Mouse (Mus musculus) forebrain, embryonic 14.5 days (tissue): ENCODE measurements around the gene Prss50. TPM values are rescaled to one million over a fixed set of nuclear protein-coding genes. Genes with fewer than 3 reads are reported as not detected.
"Not testable (repeated sequence)": the region's sequence is repeated elsewhere in the genome, so short reads cannot be mapped to it uniquely, and the experiment has no call there.

Source experiments
- ATAC-seq: fragments of 200-750 bp; cut with Nextera tagmentation; 2 replicates; pipeline ENCODE4 v1.8.0; 2017; ENCODE audit warnings: mild to moderate bottlenecking, moderate library complexity
- DNase-seq: peaks from one replicate; pipeline ENCODE4 v3.0.0-alpha.2; 2015; ENCODE audit warnings: low spot score
- H3K27ac ChIP-seq: fragments of 300-500 bp; sonication (generic); 2 replicates; pipeline ENCODE4 v1.5.1; 2014; ENCODE audit warnings: low read depth, mild to moderate bottlenecking, control low read depth, low read length, moderate library complexity
- H3K27me3 ChIP-seq: fragments of 300-500 bp; sonication (generic); replicated peaks from 2 replicates; pipeline ENCODE4 v1.6.1; 2014; ENCODE audit warnings: low read length, control low read depth, mixed read lengths; ENCODE audit not compliant: control insufficient read depth, insufficient read depth
- H3K36me3 ChIP-seq: fragments of 300-500 bp; sonication (generic); 2 replicates; pipeline ENCODE4 v1.6.1; 2014; ENCODE audit warnings: low read length, control low read depth; ENCODE audit not compliant: control insufficient read depth, insufficient read depth
- H3K4me1 ChIP-seq: fragments of 300-500 bp; sonication (generic); 2 replicates; pipeline ENCODE4 v1.6.1; 2014; ENCODE audit warnings: antibody characterized with exemption, low read length, control low read depth; ENCODE audit not compliant: control insufficient read depth, insufficient read depth
- H3K4me2 ChIP-seq: fragments of 300-500 bp; sonication (generic); 2 replicates; pipeline ENCODE4 v1.6.1; 2014; ENCODE audit warnings: mild to moderate bottlenecking, control low read depth, low read length
- H3K4me3 ChIP-seq: fragments of 300-500 bp; sonication (generic); 2 replicates; pipeline ENCODE4 v1.5.1; 2014; ENCODE audit warnings: low read depth, low read length, control low read depth
- H3K9ac ChIP-seq: fragments of 300-500 bp; sonication (generic); 2 replicates; pipeline ENCODE4 v1.6.1; 2014; ENCODE audit warnings: mild to moderate bottlenecking, low read length, control low read depth, moderate library complexity
- H3K9me3 ChIP-seq: fragments of 300-500 bp; sonication (generic); replicated peaks from 2 replicates; pipeline ENCODE4 v1.6.1; 2016; ENCODE audit warnings: low read length, control low read depth, mixed read lengths; ENCODE audit not compliant: control insufficient read depth
- WGBS: fragments of 180-500 bp; shearing (Covaris S2); extraction: QIAGEN DNeasy Blood & Tissue Kit; methylation state at CpG from one replicate; pipeline ENCODE4 v1.1.7; 2014; 5-methylcytosine and 5-hydroxymethylcytosine counted together
- polyA plus RNA-seq: library from polyadenylated mRNA; unstranded; fragments of >200 nt; fragmentation: Nextera tagmentation; extraction: Ambion mirVana; gene quantifications from 2 replicates; pipeline ENCODE4 v1.2.1, GENCODE M21; 2014

Prss50 gene
- not detected in 2 replicates for polyA plus RNA-seq

DNA sequence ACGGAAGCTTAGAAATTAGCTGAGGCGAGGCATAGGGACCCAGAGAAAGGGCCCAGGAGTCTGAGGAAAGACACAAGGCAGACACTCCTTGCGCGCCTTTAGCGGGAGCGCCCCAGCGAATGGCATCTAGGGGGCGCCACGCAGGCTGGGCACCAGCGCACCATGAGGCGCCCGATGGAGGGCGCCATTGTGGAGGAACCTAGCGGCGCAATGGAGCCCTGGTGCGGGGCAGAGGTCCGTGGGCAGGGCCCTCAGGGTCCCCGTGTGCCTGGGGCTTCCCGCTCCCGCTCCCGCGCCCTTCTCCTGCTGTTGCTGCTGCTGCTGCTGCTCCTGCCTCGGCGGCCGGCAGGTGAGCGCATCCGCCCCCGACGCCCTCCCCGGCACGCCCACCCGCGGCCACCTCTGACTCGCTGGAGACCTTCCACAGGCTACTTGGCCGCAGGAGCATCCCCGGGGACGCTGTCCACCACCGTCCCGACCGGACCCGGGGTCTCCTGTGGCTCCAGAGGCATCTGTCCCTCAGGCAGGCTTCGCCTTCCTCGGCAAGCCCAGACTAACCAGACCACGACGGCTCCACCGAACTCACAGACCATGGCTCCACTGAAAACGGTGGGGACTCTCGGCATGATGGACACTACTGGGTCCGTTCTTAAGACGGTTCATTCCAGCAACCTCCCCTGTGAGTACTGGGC lies at the start of gene Prss50:
Gene Prss50, plus strand, starts transcription at position 187 of the 692 bp plus-strand sequence.
- peak within 1 kb of the TSS; percentile 15; the same call in 1 of the 2 replicates for H3K4me3 ChIP-seq
- 0 out of 2 replicates have a peak, but pooled peaks cover 3% of the 10 kb centered on the region for H3K4me1 ChIP-seq
- no peak within 1 kb of the TSS for H3K27ac ChIP-seq
- no peaks in the 10 kb centered on the region for H3K36me3 ChIP-seq
- ATAC-seq (no peak), DNase-seq (peak; percentile 23)
- 0 out of 2 replicates have a peak within 1 kb of the TSS, but pooled peaks have one; percentile 21 for H3K9ac ChIP-seq
- 9% methylated on average over 41 of the region's 50 CpGs for WGBS
- H3K4me2 ChIP-seq = peak within 1 kb of the TSS; percentile 44
- H3K27me3 ChIP-seq = 0 out of 2 replicates have a peak, but pooled peaks cover 8% of the 10 kb centered on the region
- H3K9me3 ChIP-seq = no peaks in the 10 kb centered on the region

DNA sequence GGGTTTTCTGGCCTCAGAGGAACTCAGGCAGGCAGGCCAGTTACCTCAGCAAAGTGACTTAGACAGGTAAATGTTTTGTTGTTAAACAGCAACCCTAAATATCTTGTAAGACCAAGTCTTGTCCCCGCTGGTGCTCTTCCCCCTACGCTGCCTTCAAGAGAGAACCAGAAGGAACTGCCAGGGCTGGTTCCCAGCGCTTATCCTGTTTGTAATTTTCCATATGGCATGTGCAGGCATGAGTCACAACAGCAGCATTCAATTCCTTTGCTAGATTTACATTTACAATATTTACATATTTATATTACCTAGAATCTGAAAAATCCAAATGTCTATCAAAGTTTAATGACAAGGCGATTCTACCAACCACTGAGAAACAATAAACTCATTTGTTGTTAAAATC lies 47.7 kb upstream of the Prss50 start:
- H3K4me2 ChIP-seq = no peak overlapping the region
- no peaks in the 10 kb centered on the region for H3K4me1 ChIP-seq
- no peaks in the 10 kb centered on the region for H3K36me3 ChIP-seq
- DNase-seq (no peak), ATAC-seq (no peak)
- no peak overlapping the region for H3K27ac ChIP-seq
- WGBS = 85% methylated on average over 4 of the region's 4 CpGs
- H3K9me3 ChIP-seq = no peaks in the 10 kb centered on the region
- no peak overlapping the region for H3K4me3 ChIP-seq
- H3K9ac ChIP-seq = no peak overlapping the region
- H3K27me3 ChIP-seq = no peaks in the 10 kb centered on the region

DNA sequence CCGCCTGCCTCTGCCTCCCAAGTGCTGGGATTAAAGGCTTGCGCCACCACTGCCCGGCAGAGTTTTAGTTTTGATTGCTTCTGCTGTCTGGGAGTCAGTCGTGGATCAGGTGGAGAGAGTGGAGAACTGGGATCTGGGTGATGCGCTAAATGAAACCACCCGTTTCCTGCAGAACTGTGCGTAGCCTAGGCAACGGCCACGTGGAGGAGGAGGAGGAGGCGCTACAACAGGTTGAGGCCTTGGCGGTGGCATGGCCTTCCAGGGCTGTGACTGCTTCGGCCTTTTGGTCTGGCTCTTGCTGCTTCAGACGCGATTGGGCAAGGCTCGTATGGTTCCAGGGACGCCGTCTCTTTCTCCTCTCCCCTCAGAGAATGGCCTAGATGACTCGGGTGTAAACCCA lies 44.0 kb upstream of the Prss50 start, which contains the start of gene Prss44:
Gene Prss44, plus strand, starts transcription at position 206 of the 400 bp plus-strand sequence.
- DNase-seq (no peak), ATAC-seq (no peak)
- H3K4me2 ChIP-seq = no peak within 1 kb of the TSS
- no peaks in the 10 kb centered on the region for H3K9me3 ChIP-seq
- no peak within 1 kb of the TSS for H3K9ac ChIP-seq
- no peak within 1 kb of the TSS for H3K4me3 ChIP-seq
- no peaks in the 10 kb centered on the region for H3K4me1 ChIP-seq
- H3K27ac ChIP-seq = no peak within 1 kb of the TSS
- no peaks in the 10 kb centered on the region for H3K27me3 ChIP-seq
- no peaks in the 10 kb centered on the region for H3K36me3 ChIP-seq
- WGBS = 72% methylated on average over 18 of the region's 18 CpGs

DNA sequence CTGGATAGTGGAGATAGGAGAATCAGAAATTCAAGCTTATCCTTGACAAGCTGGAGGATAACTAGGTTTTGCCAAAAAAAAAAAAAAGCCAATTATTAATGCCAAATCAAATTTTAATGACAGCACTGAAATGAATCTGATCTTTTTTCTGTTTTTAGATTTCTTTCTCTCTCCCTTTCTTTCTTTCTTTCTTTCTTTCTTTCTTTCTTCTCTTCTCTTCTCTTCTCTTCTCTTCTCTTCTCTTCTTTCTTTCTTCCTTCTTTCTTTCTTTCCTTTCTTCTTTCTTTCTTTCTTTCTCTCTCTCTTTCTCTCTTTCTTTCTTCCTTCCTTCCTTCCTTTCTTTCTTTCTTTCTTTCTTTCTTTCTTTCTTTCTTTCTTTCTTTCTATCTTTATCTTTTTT lies 37.2 kb upstream of the Prss50 start:
- not testable (repeated sequence) for H3K36me3 ChIP-seq, DNase-seq

DNA sequence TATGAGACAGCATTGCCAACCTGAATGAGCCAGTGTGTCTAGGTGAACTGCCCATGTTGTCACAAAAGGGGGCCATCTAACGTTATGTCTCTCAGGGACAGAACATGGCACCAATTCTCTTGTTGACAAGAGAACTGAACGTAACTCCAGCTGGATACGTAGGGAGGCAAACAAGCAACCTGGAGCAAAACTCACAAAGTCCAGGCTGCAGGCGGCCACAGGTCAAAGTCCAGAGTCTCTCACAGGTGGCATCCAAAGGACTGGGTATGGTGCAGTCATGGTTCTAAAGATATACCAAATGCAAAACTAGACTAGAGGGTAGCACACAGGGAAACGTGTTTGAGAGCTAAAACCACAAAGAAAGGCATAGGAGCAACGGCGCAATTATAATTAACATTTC lies 36.3 kb upstream of the Prss50 start:
- H3K36me3 ChIP-seq = no peaks in the 10 kb centered on the region
- no peak overlapping the region for H3K27ac ChIP-seq
- ATAC-seq (no peak), DNase-seq (no peak)
- WGBS = 85% methylated on average over 7 of the region's 7 CpGs
- no peak overlapping the region for H3K4me3 ChIP-seq
- H3K4me1 ChIP-seq = no peaks in the 10 kb centered on the region
- H3K4me2 ChIP-seq = no peak overlapping the region
- no peaks in the 10 kb centered on the region for H3K9me3 ChIP-seq
- no peak overlapping the region for H3K9ac ChIP-seq
- no peaks in the 10 kb centered on the region for H3K27me3 ChIP-seq

More for the DNA sequence above, 37.2 kb upstream of the Prss50 start:
- not testable (repeated sequence) for H3K27me3 ChIP-seq, H3K9me3 ChIP-seq, H3K27ac ChIP-seq, H3K4me3 ChIP-seq, ATAC-seq, H3K4me1 ChIP-seq, H3K4me2 ChIP-seq, H3K9ac ChIP-seq

DNA sequence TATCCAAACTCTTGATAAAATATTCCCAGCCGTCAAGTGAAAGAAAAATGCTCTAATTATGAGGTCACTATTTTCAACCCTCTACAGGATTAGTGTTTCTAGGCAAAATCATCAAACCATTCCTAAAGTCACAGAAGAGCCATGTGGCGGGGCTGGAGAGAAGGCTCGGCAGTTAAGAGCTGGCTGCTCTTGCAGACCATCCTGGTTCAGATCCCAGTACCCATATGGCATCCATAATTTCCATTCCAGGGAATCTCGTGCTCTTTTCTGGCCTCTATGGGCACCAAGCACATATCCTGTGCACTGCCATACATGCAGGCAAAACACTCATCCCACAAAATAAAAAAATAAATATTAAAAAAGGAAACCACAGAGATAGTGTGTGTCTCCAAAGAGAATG lies 32.3 kb upstream of the Prss50 start:
- DNase-seq (no peak), ATAC-seq (no peak)
- Histone ChIP-seq H3K4me1 (no peaks in the 10 kb centered on the region), H3K4me3 (no peak overlapping the region), H3K9ac (no peak overlapping the region), H3K4me2 (no peak overlapping the region), H3K27ac (no peak overlapping the region), H3K27me3 (no peaks in the 10 kb centered on the region), H3K9me3 (no peaks in the 10 kb centered on the region), H3K36me3 (no peaks in the 10 kb centered on the region)
- WGBS = 78% methylated on average over 4 of the region's 4 CpGs

DNA sequence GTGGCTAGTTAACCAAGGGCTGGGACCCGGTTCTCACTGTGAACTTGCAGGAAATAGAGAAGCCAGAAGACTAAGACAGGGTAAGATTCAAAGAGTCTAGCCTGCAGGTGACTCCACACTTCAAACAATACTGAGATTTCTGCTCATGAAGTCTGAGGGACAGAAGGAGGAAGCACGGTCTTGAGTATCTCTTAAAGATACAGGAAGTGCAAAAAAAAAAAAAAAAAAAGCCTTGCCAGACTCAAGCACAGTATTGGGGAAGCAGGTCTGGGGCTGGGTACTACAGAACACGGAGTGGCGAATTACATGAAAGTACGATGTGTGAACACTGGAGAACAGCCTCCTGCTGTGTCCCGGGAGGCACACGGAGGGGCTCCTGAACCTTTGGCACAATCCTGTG lies 31.9 kb upstream of the Prss50 start:
- no peaks in the 10 kb centered on the region for H3K4me1 ChIP-seq
- H3K27me3 ChIP-seq = no peaks in the 10 kb centered on the region
- 76% methylated on average over 7 of the region's 7 CpGs for WGBS
- no peak overlapping the region for H3K9ac ChIP-seq
- no peak for ATAC-seq
- no peak overlapping the region for H3K4me3 ChIP-seq
- no peak overlapping the region for H3K4me2 ChIP-seq
- H3K27ac ChIP-seq = no peak overlapping the region
- DNase-seq = no peak
- no peaks in the 10 kb centered on the region for H3K36me3 ChIP-seq
- H3K9me3 ChIP-seq = no peaks in the 10 kb centered on the region

DNA sequence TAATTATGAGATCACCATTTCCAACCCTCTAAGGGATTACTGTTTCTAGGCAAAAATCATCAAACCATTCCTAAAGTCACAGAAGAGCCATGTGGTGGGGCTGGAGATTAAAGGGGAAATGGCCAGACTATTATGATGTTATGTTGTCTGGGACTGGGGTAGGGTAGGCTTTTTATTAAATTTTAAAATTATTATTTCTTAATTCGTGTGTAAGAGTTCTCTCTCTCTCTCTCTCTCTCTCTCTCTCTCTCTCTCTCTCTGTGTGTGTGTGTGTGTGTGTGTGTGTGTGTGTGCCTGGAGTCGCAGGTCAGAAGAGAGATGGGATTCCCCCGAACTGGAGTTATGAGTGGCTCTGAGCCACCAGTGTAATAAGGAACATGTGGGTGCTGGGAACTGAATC lies 31.4 kb upstream of the Prss50 start, which contains the start of gene Prss43:
Gene Prss43, plus strand, starts transcription at position 301 of the 400 bp plus-strand sequence.
- WGBS = 84% methylated on average over 3 of the region's 3 CpGs
- H3K9me3 ChIP-seq = no peaks in the 10 kb centered on the region
- DNase-seq = no peak
- H3K27me3 ChIP-seq = no peaks in the 10 kb centered on the region
- ATAC-seq = no peak
- no peaks in the 10 kb centered on the region for H3K4me1 ChIP-seq
- no peak within 1 kb of the TSS for H3K4me2 ChIP-seq
- H3K36me3 ChIP-seq = no peaks in the 10 kb centered on the region
- no peak within 1 kb of the TSS for H3K9ac ChIP-seq
- no peak within 1 kb of the TSS for H3K4me3 ChIP-seq
- H3K27ac ChIP-seq = no peak within 1 kb of the TSS

DNA sequence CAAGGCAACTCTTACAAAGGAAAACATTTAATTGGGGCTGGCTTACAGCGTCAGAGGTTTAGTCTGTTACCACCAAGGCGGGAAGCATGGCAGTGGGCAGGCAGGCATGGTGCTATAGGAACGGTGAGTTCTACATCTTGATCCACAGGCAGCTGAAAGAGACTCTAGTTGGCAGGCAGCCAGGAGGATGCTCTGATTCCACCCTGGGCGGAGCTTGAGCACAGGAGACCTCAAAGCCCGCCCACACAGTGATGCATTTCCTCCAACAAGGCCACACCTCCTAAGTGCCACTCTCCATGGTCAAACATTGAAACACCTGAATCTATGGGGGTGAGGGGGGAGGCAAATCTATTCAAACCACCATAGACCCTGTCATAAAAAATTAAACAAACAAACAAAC lies 24.7 kb upstream of the Prss50 start:
- ATAC-seq (no peak), DNase-seq (peak; percentile 8)
- Histone ChIP-seq H3K27ac (no peak overlapping the region), H3K4me3 (no peak overlapping the region), H3K9ac (no peak overlapping the region), H3K27me3 (no peaks in the 10 kb centered on the region), H3K9me3 (no peaks in the 10 kb centered on the region), H3K4me2 (no peak overlapping the region), H3K36me3 (no peaks in the 10 kb centered on the region), H3K4me1 (no peaks in the 10 kb centered on the region)
- 69% methylated on average over 5 of the region's 5 CpGs for WGBS
